Mouse (Mus musculus) stomach, embryonic 15.5 days (tissue): ENCODE data around the gene Slc11a2. TPM values are rescaled to one million over a fixed set of nuclear protein-coding genes. Genes with fewer than 3 reads are reported as not detected.

Experiments
- polyA plus RNA-seq: library from polyadenylated mRNA; unstranded; fragments of >200 nt; fragmentation: Nextera tagmentation; extraction: Ambion mirVana; gene quantifications from 2 replicates; pipeline ENCODE4 v1.2.1, GENCODE M21; 2015

The Slc11a2 gene
- polyA plus RNA-seq, 1 experiment from 2014 or later: 24.0 TPM

Other genes starting within 250 kb of the Slc11a2 start
- gene Atf1, start 197.3 kb downstream of the Slc11a2 start, polyA plus RNA-seq: 46.9 and 52.6 TPM in 2 replicates
- 0.15 and 0.28 TPM in 2 replicates for gene Tmprss12, start 144.2 kb downstream of the Slc11a2 start, polyA plus RNA-seq
- 6.3 and 7.0 TPM in 2 replicates for gene Mettl7a1, start 120.9 kb downstream of the Slc11a2 start, polyA plus RNA-seq
- not detected in 2 replicates for gene Mettl7a3, start 90.1 kb downstream of the Slc11a2 start, polyA plus RNA-seq
- gene Methig1, start 71.9 kb downstream of the Slc11a2 start, polyA plus RNA-seq: 0.14 and 0.24 TPM in 2 replicates
- not detected in 2 replicates for gene Mettl7a2, start 71.9 kb downstream of the Slc11a2 start, polyA plus RNA-seq
- not detected in 2 replicates for gene Higd1c, start 60.5 kb downstream of the Slc11a2 start, polyA plus RNA-seq
- 0.05 and 0.12 TPM in 2 replicates for gene Gm5475, start 2.9 kb downstream of the Slc11a2 start, polyA plus RNA-seq
- gene Letmd1, start 44.0 kb upstream of the Slc11a2 start, polyA plus RNA-seq: 25.5 and 30.3 TPM in 2 replicates
- gene Csrnp2, start 70.4 kb upstream of the Slc11a2 start, polyA plus RNA-seq: 9.2 and 9.3 TPM in 2 replicates
- 22.5 and 25.9 TPM in 2 replicates for gene Tfcp2, start 126.9 kb upstream of the Slc11a2 start, polyA plus RNA-seq
- 4.7 and 4.9 TPM in 2 replicates for gene Pou6f1, start 174.9 kb upstream of the Slc11a2 start, polyA plus RNA-seq
- gene Dazap2, start 190.3 kb upstream of the Slc11a2 start, polyA plus RNA-seq: 194 and 215 TPM in 2 replicates
- 37.8 and 41.9 TPM in 2 replicates for gene Smagp, start 211.9 kb upstream of the Slc11a2 start, polyA plus RNA-seq
- gene Bin2, start 244.5 kb upstream of the Slc11a2 start, polyA plus RNA-seq: 7.1 TPM in 2 replicates